Mouse (Mus musculus): ENCODE measurements around the gene Gpm6b. TPM values are rescaled to one million over a fixed set of nuclear protein-coding genes. Genes with fewer than 3 reads are reported as not detected.

Gene Gpm6b
- 0.21 TPM for total RNA-seq (2023)

GRCm38 (mm10) chrX:166238831-166239460 is at the start of gene Gpm6b:
TSS of gene Gpm6b (plus strand) at chrX:166238911.

Other genes with a start within 250 kb of the Gpm6b start
- 4.4 TPM for gene Gemin8, start 68.5 kb upstream of the Gpm6b start, total RNA-seq (2023)
- gene Trappc2, start 201.7 kb downstream of the Gpm6b start, total RNA-seq (2023) = 8.0 TPM
- gene Ofd1, start 201.8 kb downstream of the Gpm6b start, total RNA-seq (2023) = 12.5 TPM
- gene Rab9, start 241.0 kb downstream of the Gpm6b start, total RNA-seq (2023) = 19.5 TPM

Measured in CD8-positive naive resting alpha-beta T cell, adult 57 days (primary cell).